Mouse (Mus musculus) bone marrow, adult 2 months (tissue): ENCODE results near the gene Clcn3. TPM values are rescaled to one million over a fixed set of nuclear protein-coding genes. Genes with fewer than 3 reads are reported as not detected.

ENCODE experiments used
- H3K27ac ChIP-seq: fragments of 200-500 bp; 2 replicates; pipeline ENCODE4 v1.5.1; 2012; ENCODE audit warnings: low read depth, mild to moderate bottlenecking, control low read depth, inconsistent platforms, low read length; ENCODE audit not compliant: control insufficient read depth, poor library complexity, insufficient read depth
- H3K4me1 ChIP-seq: fragments of 200-500 bp; 2 replicates; pipeline ENCODE4 v1.6.1; 2011; ENCODE audit warnings: low read length; ENCODE audit not compliant: control insufficient read depth, insufficient read depth
- H3K4me3 ChIP-seq: fragments of 200-500 bp; replicated peaks from 2 replicates; pipeline ENCODE3; 2011; ENCODE audit warnings: mild to moderate bottlenecking, low read depth, low read length, control low read depth; ENCODE audit not compliant: control insufficient read depth
- CTCF ChIP-seq: fragments of 200-500 bp; IDR thresholded peaks from 2 replicates; pipeline ENCODE4 v1.5.1; 2011; ENCODE audit warnings: low read length, control low read depth; ENCODE audit not compliant: control insufficient read depth, insufficient read depth
- POLR2A ChIP-seq: fragments of 200-500 bp; IDR thresholded peaks from 2 replicates; pipeline ENCODE4 v1.6.1; 2011; ENCODE audit warnings: low read depth, mild to moderate bottlenecking, control low read depth, low read length, borderline replicate concordance; ENCODE audit not compliant: control insufficient read depth
- WGBS: fragments of 180-500 bp; shearing (Covaris S2); methylation state at CpG from one replicate; pipeline ENCODE4 v1.1.7; 2018; 5-methylcytosine and 5-hydroxymethylcytosine counted together
- polyA plus RNA-seq: library from polyadenylated mRNA; stranded (reverse); fragments of >200 nt; gene quantifications from 2 replicates; pipeline ENCODE4 v1.2.4, GENCODE M21; 2011; ENCODE audit warnings: low replicate concordance; ENCODE audit not compliant: missing spikeins, insufficient read depth, insufficient read length

Gene Clcn3
- polyA plus RNA-seq, 1 experiment, result 35.2 TPM

DNA sequence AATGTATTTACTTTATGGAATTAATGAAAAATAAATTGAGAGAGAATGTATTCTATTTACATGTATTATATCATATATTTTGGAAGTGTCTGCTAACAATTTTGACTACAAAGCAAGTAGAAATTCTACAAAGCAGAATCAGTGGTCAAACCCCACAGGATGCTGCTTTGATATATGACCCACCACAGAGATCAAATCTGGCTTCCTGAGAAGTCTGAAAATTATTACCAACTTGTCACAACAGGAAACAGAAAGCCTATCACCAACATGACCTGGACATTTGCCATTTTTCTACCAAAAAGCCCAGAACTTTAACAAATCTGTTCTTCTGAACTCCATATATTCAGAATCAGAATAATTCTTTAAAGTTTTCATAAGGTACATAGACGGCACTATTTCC lies 1.7 kb downstream of the Clcn3 start:
- no peak overlapping the region for H3K4me3 ChIP-seq
- TF ChIP-seq POLR2A, result no peak
- TF ChIP-seq CTCF, result no peak
- H3K4me1 ChIP-seq, result no peaks in the 10 kb centered on the region; the same call in 1 of the 2 replicates
- 8% methylated on average over 1 of the region's 1 CpGs for whole genome bisulfite sequencing
- H3K27ac ChIP-seq, result no peak overlapping the region

DNA sequence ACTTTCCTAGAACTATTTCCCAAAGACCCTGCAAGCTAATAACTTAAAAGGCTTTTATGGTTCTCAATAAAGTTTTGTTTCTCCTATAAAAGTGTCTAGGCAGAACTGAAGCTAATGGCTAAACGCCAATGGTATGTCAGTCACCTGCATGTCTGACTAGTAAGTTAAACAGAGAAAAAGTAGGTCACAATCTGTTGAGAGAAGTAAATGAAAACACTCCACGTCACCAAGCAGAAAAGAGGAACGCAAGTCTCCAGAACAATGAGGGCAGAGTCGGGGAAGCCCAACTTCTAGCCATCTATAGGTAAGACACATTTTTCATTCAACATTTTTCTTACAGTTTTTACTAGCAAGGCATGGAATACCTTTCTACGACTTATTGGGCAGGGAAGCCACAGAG lies 4.6 kb downstream of the Clcn3 start:
- Histone ChIP-seq H3K27ac (no peak overlapping the region), H3K4me3 (no peak overlapping the region), H3K4me1 (peaks cover 1% of the 10 kb centered on the region; the same call in 1 of the 2 replicates)
- TF ChIP-seq POLR2A (no peak), CTCF (no peak)
- WGBS, result 44% methylated on average over 5 of the region's 5 CpGs

DNA sequence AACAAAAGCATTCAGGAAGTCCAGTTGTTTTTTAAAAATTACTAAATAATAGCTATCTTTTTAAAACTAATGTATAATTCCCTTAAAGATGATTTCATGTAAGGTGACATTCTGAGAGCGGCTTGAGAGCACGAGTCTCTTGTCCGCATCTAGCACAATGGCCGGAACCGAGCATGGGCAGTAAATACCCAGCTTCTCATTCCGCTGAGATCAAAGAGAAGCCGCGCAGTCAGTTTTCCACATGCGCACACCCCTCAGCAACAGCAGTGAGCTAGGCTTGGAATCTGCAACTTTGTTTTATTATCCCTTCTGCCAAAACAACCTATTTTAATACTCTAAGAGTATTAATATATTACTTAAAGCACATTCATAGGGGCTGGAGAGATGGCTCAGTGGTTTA lies 6.3 kb downstream of the Clcn3 start:
- TF ChIP-seq POLR2A (no peak), CTCF (no peak)
- WGBS, result 87% methylated on average over 9 of the region's 9 CpGs
- Histone ChIP-seq H3K27ac (no peak overlapping the region), H3K4me3 (no peak overlapping the region), H3K4me1 (peaks cover 1% of the 10 kb centered on the region; the same call in 1 of the 2 replicates)

DNA sequence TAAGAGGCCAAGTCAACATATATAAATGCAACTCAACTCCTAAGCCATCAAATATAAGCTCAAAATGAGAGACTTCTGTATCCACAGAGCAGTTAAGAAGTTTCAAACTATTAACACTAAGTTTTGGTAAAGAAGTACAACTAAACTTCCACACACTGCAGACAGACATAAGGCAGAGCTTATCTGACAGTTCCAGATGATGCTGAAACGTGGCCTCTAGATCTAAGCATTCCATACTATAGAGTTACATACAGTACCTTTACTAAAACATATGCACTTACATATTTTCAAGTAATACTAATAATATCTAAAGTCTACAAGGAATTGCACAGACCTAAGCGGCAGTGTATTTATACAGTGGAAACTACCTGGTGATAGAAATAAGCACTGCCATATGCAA lies 8.3 kb downstream of the Clcn3 start:
- Histone ChIP-seq H3K4me3 (no peak overlapping the region), H3K4me1 (peaks cover 3% of the 10 kb centered on the region; the same call in 1 of the 2 replicates), H3K27ac (no peak overlapping the region)
- 70% methylated on average over 2 of the region's 2 CpGs for WGBS
- TF ChIP-seq POLR2A (no peak), CTCF (no peak)

DNA sequence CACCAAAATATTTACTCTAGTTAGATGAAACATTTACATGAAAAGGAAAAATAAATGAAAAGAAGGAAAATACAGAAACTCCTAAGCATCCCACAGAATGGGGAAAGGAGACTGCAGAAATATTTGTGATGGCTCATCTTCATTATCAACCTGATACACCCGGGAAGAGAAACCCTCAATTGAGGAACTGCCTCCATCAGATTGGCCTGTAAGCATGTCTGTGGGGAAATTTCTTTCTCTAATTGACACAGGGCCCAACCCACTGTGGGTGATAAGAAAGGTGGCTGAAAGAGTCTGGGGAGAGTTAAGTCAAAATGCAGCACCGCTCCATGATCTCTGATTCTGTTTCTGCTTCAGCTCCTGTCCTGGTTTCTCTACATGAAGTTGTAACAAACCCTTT lies 9.7 kb downstream of the Clcn3 start:
- H3K4me3 ChIP-seq, result no peak overlapping the region
- H3K27ac ChIP-seq, result no peak overlapping the region

DNA sequence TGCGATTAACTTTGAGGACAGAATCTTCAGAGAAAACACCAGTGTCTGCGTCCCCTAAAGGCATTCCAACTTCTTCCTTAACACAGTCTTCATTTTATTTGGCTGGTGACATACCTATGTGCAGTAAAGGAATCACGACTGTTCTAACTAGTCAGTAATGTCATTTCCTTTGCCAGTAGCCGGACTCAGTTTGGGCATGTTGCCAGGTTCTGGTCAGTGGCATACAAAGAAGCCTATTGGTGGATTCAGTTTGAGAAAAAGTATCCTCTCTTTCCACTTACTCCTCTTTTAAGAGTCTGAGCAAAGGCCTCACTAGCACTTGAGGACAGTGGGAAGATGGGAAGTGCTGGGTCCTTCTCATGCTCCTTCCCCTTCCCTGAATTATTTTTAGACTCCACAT lies 11.3 kb downstream of the Clcn3 start:
- TF ChIP-seq POLR2A (no peak), CTCF (no peak)
- Histone ChIP-seq H3K4me3 (no peak overlapping the region), H3K27ac (no peak overlapping the region), H3K4me1 (peaks cover 5% of the 10 kb centered on the region; the same call in 1 of the 2 replicates)
- WGBS, result 58% methylated on average over 4 of the region's 4 CpGs

More for the DNA sequence above, 9.7 kb downstream of the Clcn3 start:
- peaks cover 5% of the 10 kb centered on the region; the same call in 1 of the 2 replicates for H3K4me1 ChIP-seq
- TF ChIP-seq CTCF, result no peak
- TF ChIP-seq POLR2A, result no peak
- WGBS, result 27% methylated on average over 2 of the region's 2 CpGs

DNA sequence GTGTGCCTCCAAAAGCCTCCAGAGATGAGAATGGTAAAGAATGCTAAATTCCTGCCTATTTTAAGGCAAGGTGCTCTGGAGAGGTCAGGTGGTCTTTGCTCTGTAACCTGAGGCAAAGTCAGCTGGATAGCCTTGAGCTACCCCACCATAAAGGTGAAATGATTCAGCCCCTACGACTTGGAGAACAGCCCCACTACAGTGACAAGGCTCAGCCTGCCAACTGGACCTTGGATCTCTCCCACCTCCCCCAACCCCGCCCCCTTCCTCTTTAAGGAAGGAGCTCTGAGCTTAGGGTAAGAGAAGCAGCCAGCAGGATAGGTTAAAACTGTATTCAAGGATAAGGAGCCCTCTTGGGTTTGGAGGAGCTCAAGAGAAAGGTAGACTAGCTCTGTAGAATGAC lies 14.0 kb downstream of the Clcn3 start:
- H3K4me3 ChIP-seq, result no peak overlapping the region
- TF ChIP-seq CTCF (no peak), POLR2A (no peak)
- WGBS, result 43% methylated on average over 2 of the region's 2 CpGs
- peak overlapping the region; percentile 55; the same call in 1 of the 2 replicates for H3K27ac ChIP-seq
- peaks cover 5% of the 10 kb centered on the region; the same call in 1 of the 2 replicates for H3K4me1 ChIP-seq

DNA sequence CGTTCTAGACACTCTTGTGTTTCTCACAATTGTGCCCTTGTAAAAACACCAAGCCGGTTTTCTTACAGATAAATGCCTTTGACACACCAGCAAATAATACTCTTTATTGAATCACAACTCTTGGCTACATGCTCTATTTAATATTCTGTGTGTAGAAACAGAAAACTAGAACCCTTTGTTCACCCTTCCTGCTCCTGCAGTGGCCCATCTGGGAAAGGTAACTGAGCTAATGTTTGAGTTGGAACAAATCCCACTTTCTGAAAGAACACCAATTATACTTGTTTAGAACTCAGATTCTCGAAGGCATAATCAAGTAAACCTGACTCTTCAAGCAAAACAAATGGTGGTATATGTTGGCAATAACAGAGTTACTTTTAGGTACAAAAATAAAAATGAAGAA lies 17.4 kb downstream of the Clcn3 start:
- WGBS, result 72% methylated on average over 3 of the region's 3 CpGs
- peaks cover 1% of the 10 kb centered on the region; the same call in 1 of the 2 replicates for H3K4me1 ChIP-seq
- no peak overlapping the region for H3K4me3 ChIP-seq
- no peak overlapping the region for H3K27ac ChIP-seq
- TF ChIP-seq CTCF, result no peak
- no peak for TF ChIP-seq POLR2A

DNA sequence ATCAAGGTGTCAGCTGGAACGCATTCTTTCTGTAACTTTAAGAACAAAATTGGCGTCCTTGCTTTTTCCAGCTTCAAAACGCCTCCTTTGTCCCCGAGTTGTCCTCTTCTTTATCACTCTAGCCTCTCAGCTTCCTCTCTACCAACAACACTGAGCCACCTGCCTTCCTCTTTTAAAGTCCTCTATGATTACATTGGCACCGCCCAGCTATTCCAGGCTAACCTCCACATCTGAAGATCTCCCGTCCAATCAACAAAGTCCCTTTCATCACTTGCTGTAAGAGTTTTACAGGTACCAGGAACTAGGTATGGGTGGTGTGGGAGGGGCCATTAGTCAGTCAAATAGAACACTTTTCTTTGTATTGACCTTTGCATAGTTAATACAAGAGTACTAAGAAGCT lies 17.8 kb downstream of the Clcn3 start:
- WGBS, result 27% methylated on average over 6 of the region's 6 CpGs
- Histone ChIP-seq H3K4me1 (peaks cover 1% of the 10 kb centered on the region; the same call in 1 of the 2 replicates), H3K27ac (no peak overlapping the region), H3K4me3 (no peak overlapping the region)
- TF ChIP-seq CTCF (no peak), POLR2A (no peak)
